Comparison of ENCODE assay signal across 24 mouse cellular contexts in the genomic region with DNA sequence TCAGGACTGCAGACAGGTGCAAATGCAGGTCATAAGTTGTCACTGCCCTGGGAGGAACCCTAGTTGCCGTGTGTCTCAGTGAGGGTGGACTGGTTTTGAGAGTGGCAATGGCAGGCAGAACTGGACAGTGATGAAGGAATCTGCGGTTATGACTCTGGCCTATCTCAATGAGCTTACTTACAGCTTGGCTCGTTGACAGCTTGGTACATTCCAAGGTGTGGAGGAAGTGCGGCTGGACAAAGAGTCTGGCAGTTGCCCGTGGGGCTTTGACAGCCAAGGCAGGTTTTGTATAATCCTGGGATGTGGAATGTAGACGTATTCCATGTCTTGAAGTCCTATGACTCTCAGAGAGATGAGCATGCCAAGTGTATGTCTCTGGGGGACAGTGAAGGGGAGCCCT. TPM values are rescaled to one million over a fixed set of nuclear protein-coding genes. Genes with fewer than 3 reads are reported as not detected.
DNase-seq lines count a peak whose midpoint lies in the region; ATAC-seq and TF ChIP-seq lines count a peak whose summit lies in the region.
"Had no signal": no experiment of that assay in that cellular context is flagged by ENCODE, and none has a peak within 500 bp of the region (broad histone marks: within the 10 kb centered on the region; RNA-seq: fewer than 3 reads in every experiment).

No protein-coding gene starts in this region.

- no peak overlapping the region for H3K4me3 ChIP-seq in heart, embryonic 12.5 days
- H3K4me3 ChIP-seq in heart, adult 2 months = no peak overlapping the region
- no peak overlapping the region for H3K4me3 ChIP-seq in lung, embryonic 16.5 days (ENCODE audit: low read length)
- H3K4me3 ChIP-seq in intestine, embryonic 15.5 days (replicated peaks) = no peak overlapping the region
- H3K4me3 ChIP-seq: embryonic facial prominence, embryonic 10.5 days; forebrain, embryonic 15.5 days; hindbrain, embryonic 15.5 days; layer of hippocampus, adult 2 months; neural tube, embryonic 12.5 days had no signal

- H3K27me3 ChIP-seq in heart, embryonic 12.5 days (replicated peaks) = no peaks in the 10 kb centered on the region
- H3K27me3 ChIP-seq in heart, adult 2 months (ENCODE audit: control insufficient read depth, insufficient read depth, low read length) = no peaks in the 10 kb centered on the region
- H3K27me3 ChIP-seq in lung, embryonic 16.5 days (ENCODE audit: control insufficient read depth, insufficient read depth, low read depth, low read length) = no peaks in the 10 kb centered on the region
- no peaks in the 10 kb centered on the region for H3K27me3 ChIP-seq in intestine, embryonic 15.5 days (replicated peaks)
- H3K27me3 ChIP-seq: forebrain, embryonic 15.5 days; hindbrain, embryonic 15.5 days; neural tube, embryonic 12.5 days had no signal

- 16% methylated on average over 6 of the region's 6 CpGs for WGBS in heart, embryonic 12.5 days
- 20% methylated on average over 6 of the region's 6 CpGs for WGBS in heart, adult 2 months
- WGBS in lung, embryonic 16.5 days = 26% methylated on average over 6 of the region's 6 CpGs
- WGBS in intestine, embryonic 15.5 days = 50% methylated on average over 6 of the region's 6 CpGs

- H3K9me3 ChIP-seq in heart, embryonic 12.5 days (replicated peaks) = no peaks in the 10 kb centered on the region
- H3K9me3 ChIP-seq in lung, embryonic 16.5 days (ENCODE audit: control insufficient read depth, low read length) = no peaks in the 10 kb centered on the region
- no peaks in the 10 kb centered on the region for H3K9me3 ChIP-seq in intestine, embryonic 15.5 days
- H3K9me3 ChIP-seq: embryonic facial prominence, embryonic 10.5 days; forebrain, embryonic 15.5 days; hindbrain, embryonic 15.5 days; neural tube, embryonic 12.5 days had no signal

- no peak for TF ChIP-seq POLR2A in heart, adult 2 months (IDR thresholded peaks at IDR 0.05; ENCODE audit: insufficient read depth, low read depth, low read length)

- peaks cover 73% of the 10 kb centered on the region for H3K4me1 ChIP-seq in heart, embryonic 12.5 days (replicated peaks)
- H3K4me1 ChIP-seq in heart, adult 2 months (ENCODE audit: control insufficient read depth, insufficient read depth, low read length) = peaks cover 11% of the 10 kb centered on the region
- H3K4me1 ChIP-seq in lung, embryonic 16.5 days (replicated peaks; ENCODE audit: control insufficient read depth, insufficient read depth, low read length) = peaks cover 19% of the 10 kb centered on the region
- H3K4me1 ChIP-seq in intestine, embryonic 15.5 days (replicated peaks) = no peaks in the 10 kb centered on the region; the same call in 1 of the 2 replicates
- H3K4me1 ChIP-seq: forebrain, embryonic 15.5 days; neural tube, embryonic 12.5 days had no signal

- intact Hi-C loops in heart, adult 2 months (cut with DNase I) = no loop called here

- H3K36me3 ChIP-seq in heart, embryonic 12.5 days = no peaks in the 10 kb centered on the region
- H3K36me3 ChIP-seq in heart, adult 2 months (ENCODE audit: control insufficient read depth, insufficient read depth, low read length) = no peaks in the 10 kb centered on the region
- no peaks in the 10 kb centered on the region for H3K36me3 ChIP-seq in lung, embryonic 16.5 days (ENCODE audit: control insufficient read depth, insufficient read depth, low read length)
- H3K36me3 ChIP-seq in intestine, embryonic 15.5 days = no peaks in the 10 kb centered on the region
- H3K36me3 ChIP-seq: embryonic facial prominence, embryonic 10.5 days; forebrain, embryonic 15.5 days; hindbrain, embryonic 15.5 days; neural tube, embryonic 12.5 days had no signal

- no peak overlapping the region for H3K9ac ChIP-seq in heart, embryonic 12.5 days
- no peak overlapping the region for H3K9ac ChIP-seq in heart, adult 2 months (ENCODE audit: low read depth, low read length)
- H3K9ac ChIP-seq in lung, embryonic 16.5 days (ENCODE audit: low read length) = no peak overlapping the region
- H3K9ac ChIP-seq in intestine, embryonic 15.5 days = no peak overlapping the region
- H3K9ac ChIP-seq: forebrain, embryonic 15.5 days; hindbrain, embryonic 15.5 days; liver, postnatal 0 days; neural tube, embryonic 12.5 days had no signal

- no peak for TF ChIP-seq EP300 in heart, adult 2 months (IDR thresholded peaks at IDR 0.05; ENCODE audit: insufficient read depth, low read depth, low read length)

- peak overlapping the region; percentile 62; the same call in 1 of the 2 replicates for H3K27ac ChIP-seq in heart, embryonic 12.5 days (ENCODE audit: poor library complexity, severe bottlenecking)
- H3K27ac ChIP-seq in heart, adult 2 months = no peak overlapping the region
- H3K27ac ChIP-seq in lung, embryonic 16.5 days (ENCODE audit: low read length) = no peak overlapping the region
- H3K27ac ChIP-seq in intestine, embryonic 15.5 days = no peak overlapping the region
- H3K27ac ChIP-seq: embryonic facial prominence, embryonic 10.5 days; forebrain, embryonic 15.5 days; hindbrain, embryonic 15.5 days; layer of hippocampus, adult 2 months; neural tube, embryonic 12.5 days had no signal

- peak overlapping the region; percentile 41 for H3K4me2 ChIP-seq in heart, embryonic 12.5 days
- H3K4me2 ChIP-seq in lung, embryonic 16.5 days (ENCODE audit: low read depth, low read length) = no peak overlapping the region
- no peak overlapping the region for H3K4me2 ChIP-seq in intestine, embryonic 15.5 days (replicated peaks)
- H3K4me2 ChIP-seq: forebrain, embryonic 15.5 days; hindbrain, embryonic 15.5 days; liver, embryonic 11.5 days; neural tube, embryonic 12.5 days had no signal

- DNase-seq in heart, adult 2 months = no peak
- DNase-seq in heart, postnatal 4 days = peak; percentile 20
- no peak for DNase-seq in heart, adult 8-10 months (ENCODE audit: low spot score)
- DNase-seq in lung, postnatal 4 days = peak; percentile 36 to 55
- no peak for DNase-seq in liver
- DNase-seq: cerebellum, adult 11-12 months; gastrocnemius, postnatal 25 days; kidney, adult 9 months; kidney, postnatal 25 days; liver, postnatal 0 days; midbrain, embryonic 14.5 days; right cerebral cortex, postnatal 25 days; thymus, postnatal 14 days had no signal

- TF ChIP-seq CTCF in heart, adult 2 months (IDR thresholded peaks at IDR 0.05) = no peak

- ATAC-seq in heart, embryonic 12.5 days (ENCODE audit: insufficient number of reproducible peaks, low FRiP score) = no peak
- ATAC-seq in lung, embryonic 16.5 days (ENCODE audit: low read depth) = peak; percentile 42; the same call in 1 of the 2 replicates
- ATAC-seq in intestine, embryonic 15.5 days = no peak
- ATAC-seq: CD4-positive, CD25-positive, alpha-beta regulatory T cell, adult 4 months; forebrain, embryonic 15.5 days; liver, postnatal 0 days had no signal

- no peaks in the 10 kb centered on the region for H3K79me2 ChIP-seq in heart, adult 2 months (replicated peaks; ENCODE audit: control insufficient read depth, insufficient read depth, low read length)

RNA-seq across cellular contexts. Expression of a gene that starts 16.9 kb away (rescaled TPM):
- polyA plus RNA-seq in heart, embryonic 12.5 days (2016; fragmentation: Nextera tagmentation; extraction: Ambion mirVana) = 64.7 and 65.3 TPM in 2 replicates
- total RNA-seq in heart, adult 2 months (2021) = 100 to 1,000 TPM; 359 to 430 TPM
- polyA plus RNA-seq in heart, adult 2 months (2012; rRNA removed) = 163 and 284 TPM in 2 replicates
- 100 to 1,000 TPM; 261 to 277 TPM for total RNA-seq in heart, postnatal 4 days (2021)
- total RNA-seq in heart, adult 8-10 months (2022) = 100 to 1,000 TPM; 373 to 483 (median 430) TPM
- 65.8 and 66.7 TPM in 2 replicates for polyA plus RNA-seq in lung, embryonic 16.5 days (2015; fragmentation: Nextera tagmentation; extraction: Ambion mirVana)
- 8.5 and 8.8 TPM in 2 replicates for polyA plus RNA-seq in intestine, embryonic 15.5 days (2015; fragmentation: Nextera tagmentation; extraction: Ambion mirVana)
- total RNA-seq: megakaryocyte-erythroid progenitor cell, adult 5-6 weeks had no signal

Comparison
In these comparisons a context has a peak if more than half of its experiments do, and no peak if none do; other contexts are left out.
1. DNase-seq: peak in heart, postnatal 4 days (single experiment) and lung, postnatal 4 days (2 of 2); none in heart, adult 2 months (0 of 2), heart, adult 8-10 months (single experiment) and liver (single experiment).